Mouse (Mus musculus): ENCODE measurements around the gene Gpr137.
A peak's percentile ranks its signal among the peaks of the same experiment; 100 is the strongest.

Gene Gpr137

GRCm38 (mm10) chr19:6972247-6972917 is 30.1 kb upstream of the Gpr137 start:
- no peak for DNase-seq

- DNase-seq = no peak
Observed at GRCm38 (mm10) chr19:6971644-6972043, 29.4 kb upstream of the Gpr137 start.

- DNase-seq = no peak
Observed at GRCm38 (mm10) chr19:6970460-6971085, 28.3 kb upstream of the Gpr137 start.

GRCm38 (mm10) chr19:6969665-6970381 is 27.5 kb upstream of the Gpr137 start:
- peak; percentile 68 to 80 for DNase-seq

GRCm38 (mm10) chr19:6969291-6969664 is 27.0 kb upstream of the Gpr137 start:
- DNase-seq = no peak

GRCm38 (mm10) chr19:6968491-6969271 is 26.4 kb upstream of the Gpr137 start:
- peak; percentile 62 to 72 for DNase-seq

- no peak for DNase-seq
Observed at GRCm38 (mm10) chr19:6956461-6956860, 14.2 kb upstream of the Gpr137 start.

- DNase-seq = no peak
Observed at GRCm38 (mm10) chr19:6955424-6955823, 13.1 kb upstream of the Gpr137 start.

- peak; percentile 81 to 87 for DNase-seq
Observed at GRCm38 (mm10) chr19:6954046-6954445, 11.8 kb upstream of the Gpr137 start.

GRCm38 (mm10) chr19:6952712-6953037 is 10.4 kb upstream of the Gpr137 start:
- DNase-seq = peak; percentile 89 to 93

GRCm38 (mm10) chr19:6951994-6952711 is 9.9 kb upstream of the Gpr137 start:
- peak; percentile 85 to 88 for DNase-seq

- DNase-seq = peak; percentile 98
Observed at GRCm38 (mm10) chr19:6951381-6951968, 9.2 kb upstream of the Gpr137 start.

- peak; percentile 47 to 48 for DNase-seq
Observed at GRCm38 (mm10) chr19:6950613-6951153, 8.4 kb upstream of the Gpr137 start.

GRCm38 (mm10) chr19:6949951-6950350 is 7.7 kb upstream of the Gpr137 start:
- DNase-seq = no peak

GRCm38 (mm10) chr19:6949532-6949931 is 7.3 kb upstream of the Gpr137 start:
- no peak for DNase-seq

GRCm38 (mm10) chr19:6948186-6948585 is 5.9 kb upstream of the Gpr137 start:
- no peak for DNase-seq

GRCm38 (mm10) chr19:6947742-6948141 is 5.5 kb upstream of the Gpr137 start:
- no peak for DNase-seq

- no peak for DNase-seq
Observed at GRCm38 (mm10) chr19:6943709-6944108, 1.4 kb upstream of the Gpr137 start.

GRCm38 (mm10) chr19:6942764-6943163 is 484 bp upstream of the Gpr137 start:
- DNase-seq = no peak

GRCm38 (mm10) chr19:6941372-6942248 is 670 bp downstream of the Gpr137 start, which contains the start of gene Bad:
Gene Bad, plus strand, starts transcription at chr19:6941861.
- peak; percentile 91 to 94 for DNase-seq

All from lung, adult 18-20 months (tissue).